26 mouse cellular contexts compared by ENCODE assay signal in the genomic region with DNA sequence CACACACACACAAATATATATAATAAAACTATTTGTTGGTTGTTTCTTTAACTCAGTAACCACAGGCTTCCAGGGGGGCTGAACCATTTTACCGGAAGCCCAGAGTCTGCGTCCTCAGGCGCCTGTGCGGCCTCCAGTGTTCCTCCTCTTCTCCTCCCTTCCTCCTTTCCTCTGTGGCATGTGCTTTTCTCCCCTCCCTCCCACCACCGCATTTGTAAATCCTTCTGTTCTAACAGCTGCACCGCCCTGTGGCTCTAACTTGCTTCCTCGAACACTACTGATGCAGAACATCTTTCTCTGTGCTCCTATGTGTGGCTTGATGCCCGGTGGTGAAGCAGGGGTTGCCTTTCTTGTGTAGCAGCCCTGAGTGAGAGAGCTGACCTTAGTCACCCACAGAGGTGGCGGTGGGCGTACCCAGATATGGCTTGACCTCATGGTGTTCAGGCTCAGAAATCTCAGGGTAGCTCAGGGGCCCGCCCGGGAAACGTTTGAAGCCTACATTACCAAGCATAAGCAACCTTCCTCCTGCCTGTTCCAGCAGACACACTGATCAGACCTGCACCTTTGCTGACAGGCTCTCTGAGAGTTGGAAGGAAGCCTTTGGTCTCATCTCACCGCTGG. TPM values are rescaled to one million over a fixed set of nuclear protein-coding genes. Genes with fewer than 3 reads are reported as not detected.
DNase-seq lines count a peak whose midpoint lies in the region; ATAC-seq lines count a peak whose summit lies in the region.
"Had no signal": no experiment of that assay in that cellular context is flagged by ENCODE, and none has a peak within 500 bp of the region (broad histone marks: within the 10 kb centered on the region; RNA-seq: fewer than 3 reads in every experiment).

No protein-coding gene starts in this region.

- peak; percentile 14 for DNase-seq in layer of hippocampus, adult 11-12 months (ENCODE audit: low spot score)
- no peak for DNase-seq in layer of hippocampus, postnatal 10 days (ENCODE audit: low spot score in 2 of 2)
- DNase-seq in layer of hippocampus, adult 8-10 months (ENCODE audit: low spot score in 2 of 2) = peak; percentile 16 to 17
- no peak for DNase-seq in layer of hippocampus, postnatal 36 days
- peak; percentile 33 for DNase-seq in layer of hippocampus, adult 9-11 months
- DNase-seq in spleen, postnatal 14 days (ENCODE audit: low spot score in 2 of 2) = no peak
- DNase-seq: adrenal gland, postnatal 10 days; adrenal gland, postnatal 36 days; B cell, adult 2 months; cerebellum, adult 11 months; cerebellum, adult 2 months; cerebellum, adult 9-11 months; cerebellum, postnatal 25 days; embryo, embryonic 11 days; gastrocnemius, postnatal 10 days; gastrocnemius, postnatal 36 days; heart, adult 18-20 months; heart, postnatal 10 days; heart, postnatal 4 days had no signal

- peak; percentile 55; the same call in 1 of the 2 replicates for ATAC-seq in common myeloid progenitor, adult 5-6 weeks (replicated peaks; ENCODE audit: low read depth, poor library complexity, severe bottlenecking)
- ATAC-seq: forebrain, embryonic 15.5 days; Patski had no signal

RNA-seq across cellular contexts. Expression of a gene that starts 13.3 kb away (rescaled TPM):
- total RNA-seq in layer of hippocampus, postnatal 10 days (2021) = under 1 TPM; 0.21 to 0.56 TPM
- under 1 TPM in 3 of 4 experiments, not detected in 1; 0.22 to 0.82 (median 0.29) TPM for total RNA-seq in layer of hippocampus, adult 8-10 months (2022)
- under 1 TPM in 1 of 2 experiments, not detected in 1; 0.35 TPM for total RNA-seq in layer of hippocampus, postnatal 36 days (2021)
- total RNA-seq in common myeloid progenitor, adult 5-6 weeks (2017) = not detected in 2 replicates
- total RNA-seq: adrenal gland, adult 18-20 months; adrenal gland, postnatal 10 days; adrenal gland, postnatal 36 days; CH12.LX; gastrocnemius, adult 18-20 months; gastrocnemius, postnatal 10 days; gastrocnemius, postnatal 36 days; heart, postnatal 10 days; heart, postnatal 4 days had no signal

RNA-seq across cellular contexts. Expression of a gene that starts 18.4 kb away (rescaled TPM):
- not detected for total RNA-seq in layer of hippocampus, postnatal 10 days (2021)
- not detected for total RNA-seq in layer of hippocampus, adult 8-10 months (2022)
- not detected for total RNA-seq in layer of hippocampus, postnatal 36 days (2021)
- not detected in 2 replicates for total RNA-seq in common myeloid progenitor, adult 5-6 weeks (2017)
- total RNA-seq: adrenal gland, adult 18-20 months; adrenal gland, postnatal 10 days; adrenal gland, postnatal 36 days; CH12.LX; G1E; gastrocnemius, adult 18-20 months; gastrocnemius, postnatal 10 days; gastrocnemius, postnatal 36 days; heart, adult 18-20 months; heart, postnatal 10 days; heart, postnatal 4 days had no signal

RNA-seq across cellular contexts. Expression of a gene that starts 33.0 kb away (rescaled TPM):
- not detected for total RNA-seq in layer of hippocampus, postnatal 10 days (2021)
- not detected for total RNA-seq in layer of hippocampus, adult 8-10 months (2022)
- not detected for total RNA-seq in layer of hippocampus, postnatal 36 days (2021)
- total RNA-seq in common myeloid progenitor, adult 5-6 weeks (2017) = not detected in 2 replicates
- total RNA-seq: adrenal gland, postnatal 36 days; G1E; gastrocnemius, adult 18-20 months; gastrocnemius, postnatal 10 days; gastrocnemius, postnatal 36 days; heart, adult 18-20 months; heart, postnatal 10 days; heart, postnatal 4 days had no signal

RNA-seq across cellular contexts. Expression of a gene that starts 46.2 kb away (rescaled TPM):
- 10 to 100 TPM; 47.3 to 55.4 TPM for total RNA-seq in layer of hippocampus, postnatal 10 days (2021)
- 10 to 100 TPM; 48.3 to 59.3 (median 53.5) TPM for total RNA-seq in layer of hippocampus, adult 8-10 months (2022)
- total RNA-seq in layer of hippocampus, postnatal 36 days (2021) = 10 to 100 TPM; 46.4 to 54.8 TPM
- 30.9 and 37.2 TPM in 2 replicates for total RNA-seq in common myeloid progenitor, adult 5-6 weeks (2017)

RNA-seq across cellular contexts. Expression of a gene that starts 51.8 kb away (rescaled TPM):
- not detected for total RNA-seq in layer of hippocampus, postnatal 10 days (2021)
- not detected for total RNA-seq in layer of hippocampus, adult 8-10 months (2022)
- total RNA-seq in layer of hippocampus, postnatal 36 days (2021) = not detected
- total RNA-seq in common myeloid progenitor, adult 5-6 weeks (2017) = not detected in 2 replicates
- total RNA-seq: CH12.LX; G1E; gastrocnemius, adult 18-20 months; gastrocnemius, postnatal 10 days had no signal

Comparison
In these comparisons a context has a peak if more than half of its experiments do, and no peak if none do; other contexts are left out.
1. DNase-seq: peak in layer of hippocampus, adult 11-12 months (single experiment), layer of hippocampus, adult 8-10 months (2 of 2) and layer of hippocampus, adult 9-11 months (single experiment); none in layer of hippocampus, postnatal 10 days (0 of 2), layer of hippocampus, postnatal 36 days (0 of 2) and spleen, postnatal 14 days (0 of 2).